Mouse (Mus musculus) frontal cortex, adult (tissue): ENCODE measurements around the gene Cnksr3.

Experiments used
- ATAC-seq: cut with Nextera tagmentation; 2 replicates; pipeline ENCODE4 v1.9.2; 2017; ENCODE audit warnings: mild to moderate bottlenecking, moderate library complexity, mixed read lengths; ENCODE audit not compliant: low TSS enrichment

Cnksr3 gene

GRCm38 (mm10) chr10:7196668-7197400, 15.2 kb downstream of the Cnksr3 start:
- peak; percentile 90 for ATAC-seq

GRCm38 (mm10) chr10:7195927-7196326, 16.1 kb downstream of the Cnksr3 start:
- no peak for ATAC-seq

- no peak for ATAC-seq
Measured at GRCm38 (mm10) chr10:7191721-7192413, 20.2 kb downstream of the Cnksr3 start.

- no peak for ATAC-seq
Measured at GRCm38 (mm10) chr10:7189194-7189593, 22.8 kb downstream of the Cnksr3 start.

- no peak for ATAC-seq
Measured at GRCm38 (mm10) chr10:7187881-7188280, 24.2 kb downstream of the Cnksr3 start.

- no peak for ATAC-seq
Measured at GRCm38 (mm10) chr10:7186992-7187391, 25.0 kb downstream of the Cnksr3 start.

GRCm38 (mm10) chr10:7186018-7186417, 26.0 kb downstream of the Cnksr3 start:
- ATAC-seq, result no peak

- no peak for ATAC-seq
Measured at GRCm38 (mm10) chr10:7183171-7183631, 28.8 kb downstream of the Cnksr3 start.

GRCm38 (mm10) chr10:7182555-7183170, 29.4 kb downstream of the Cnksr3 start:
- ATAC-seq, result peak; percentile 9; the same call in 1 of the 2 replicates

GRCm38 (mm10) chr10:7180296-7180695, 31.7 kb downstream of the Cnksr3 start:
- no peak for ATAC-seq

- ATAC-seq, result no peak
Measured at GRCm38 (mm10) chr10:7178571-7178970, 33.5 kb downstream of the Cnksr3 start.

- ATAC-seq, result no peak
Measured at GRCm38 (mm10) chr10:7176205-7176910, 35.7 kb downstream of the Cnksr3 start.

GRCm38 (mm10) chr10:7174480-7174879, 37.6 kb downstream of the Cnksr3 start:
- no peak for ATAC-seq

GRCm38 (mm10) chr10:7173098-7173497, 38.9 kb downstream of the Cnksr3 start:
- no peak for ATAC-seq

GRCm38 (mm10) chr10:7170434-7170833, 41.6 kb downstream of the Cnksr3 start:
- ATAC-seq, result no peak

- no peak for ATAC-seq
Measured at GRCm38 (mm10) chr10:7163031-7163430, 49.0 kb downstream of the Cnksr3 start.

GRCm38 (mm10) chr10:7159061-7159511, 53.0 kb downstream of the Cnksr3 start:
- peak; percentile 76 for ATAC-seq

- peak; percentile 72 for ATAC-seq
Measured at GRCm38 (mm10) chr10:7158285-7159060, 53.6 kb downstream of the Cnksr3 start.

GRCm38 (mm10) chr10:7154877-7155276, 57.2 kb downstream of the Cnksr3 start:
- no peak for ATAC-seq

GRCm38 (mm10) chr10:7152926-7153325, 59.1 kb downstream of the Cnksr3 start:
- no peak for ATAC-seq
